Mouse (Mus musculus): ENCODE measurements around the gene Krt4. TPM values are rescaled to one million over a fixed set of nuclear protein-coding genes. Genes with fewer than 3 reads are reported as not detected.

Gene Krt4
- total and polyA plus RNA-seq, 3 experiments: 0.11 TPM; not detected in 2

- Histone ChIP-seq H3K9me3 (replicated peaks) (peaks cover 8% of the 10 kb centered on the region), H3K27me3 (ENCODE audit: insufficient read depth, low read length) (no peaks in the 10 kb centered on the region), H3K4me3 (ENCODE audit: low read depth, low read length) (no peak overlapping the region), H3K4me1 (ENCODE audit: insufficient read depth, low read depth, low read length) (no peaks in the 10 kb centered on the region), H3K36me3 (replicated peaks) (no peaks in the 10 kb centered on the region)
- TF ChIP-seq TAL1 (conservative IDR thresholded peaks at IDR 0.05; ENCODE audit: low read depth, low read length) (no peak), GATA2 (IDR thresholded peaks at IDR 0.05; ENCODE audit: borderline replicate concordance, low read depth, low read length) (no peak), GATA1 (IDR thresholded peaks at IDR 0.05; ENCODE audit: borderline replicate concordance, low read length) (no peak), POLR2AphosphoS5 (IDR thresholded peaks at IDR 0.05; ENCODE audit: insufficient replicate concordance, low read depth, low read length) (no peak), CTCF (IDR thresholded peaks at IDR 0.05; ENCODE audit: low read depth, low read length) (no peak)
- ATAC-seq (ENCODE audit: extremely low read depth, insufficient number of reproducible peaks, low FRiP score, poor library complexity, severe bottlenecking): no peak
- DNase-seq (ENCODE audit: low spot score): no peak
Measured at GRCm38 (mm10) chr15:101874383-101874782, 50.2 kb downstream of the Krt4 start.

GRCm38 (mm10) chr15:101873231-101873630, 51.3 kb downstream of the Krt4 start:
- ATAC-seq (ENCODE audit: extremely low read depth, insufficient number of reproducible peaks, low FRiP score, poor library complexity, severe bottlenecking): no peak

GRCm38 (mm10) chr15:101869431-101869830, 55.1 kb downstream of the Krt4 start, which contains the start of gene Krt77:
TSS of gene Krt77 (minus strand) at chr15:101869705.
- no peaks in the 10 kb centered on the region for H3K36me3 ChIP-seq (replicated peaks)
- no peak for TF ChIP-seq GATA2 (IDR thresholded peaks at IDR 0.05; ENCODE audit: borderline replicate concordance, low read depth, low read length)
- no peak for TF ChIP-seq CTCF (IDR thresholded peaks at IDR 0.05; ENCODE audit: low read depth, low read length)
- no peak for TF ChIP-seq TAL1 (conservative IDR thresholded peaks at IDR 0.05; ENCODE audit: low read depth, low read length)
- no peak for TF ChIP-seq GATA1 (IDR thresholded peaks at IDR 0.05; ENCODE audit: borderline replicate concordance, low read length)
- TF ChIP-seq POLR2AphosphoS5 (IDR thresholded peaks at IDR 0.05; ENCODE audit: insufficient replicate concordance, low read depth, low read length): no peak
- no peaks in the 10 kb centered on the region for H3K4me1 ChIP-seq (ENCODE audit: insufficient read depth, low read depth, low read length)
- no peak for ATAC-seq (ENCODE audit: extremely low read depth, insufficient number of reproducible peaks, low FRiP score, poor library complexity, severe bottlenecking)
- no peak for DNase-seq (ENCODE audit: low spot score)
- H3K27me3 ChIP-seq (ENCODE audit: insufficient read depth, low read length): no peaks in the 10 kb centered on the region
- H3K9me3 ChIP-seq (replicated peaks): peaks cover 15% of the 10 kb centered on the region
- H3K4me3 ChIP-seq (ENCODE audit: low read depth, low read length): no peak within 1 kb of the TSS

More at GRCm38 (mm10) chr15:101873231-101873630, 51.3 kb downstream of the Krt4 start:
- Histone ChIP-seq H3K4me3 (ENCODE audit: low read depth, low read length) (no peak overlapping the region), H3K27me3 (ENCODE audit: insufficient read depth, low read length) (no peaks in the 10 kb centered on the region), H3K36me3 (replicated peaks) (no peaks in the 10 kb centered on the region), H3K4me1 (ENCODE audit: insufficient read depth, low read depth, low read length) (no peaks in the 10 kb centered on the region), H3K9me3 (replicated peaks) (peaks cover 14% of the 10 kb centered on the region)
- DNase-seq (ENCODE audit: low spot score): no peak
- no peak for TF ChIP-seq GATA2 (IDR thresholded peaks at IDR 0.05; ENCODE audit: borderline replicate concordance, low read depth, low read length)
- no peak for TF ChIP-seq GATA1 (IDR thresholded peaks at IDR 0.05; ENCODE audit: borderline replicate concordance, low read length)
- no peak for TF ChIP-seq TAL1 (conservative IDR thresholded peaks at IDR 0.05; ENCODE audit: low read depth, low read length)
- no peak for TF ChIP-seq POLR2AphosphoS5 (IDR thresholded peaks at IDR 0.05; ENCODE audit: insufficient replicate concordance, low read depth, low read length)
- TF ChIP-seq CTCF (IDR thresholded peaks at IDR 0.05; ENCODE audit: low read depth, low read length): no peak

Other genes starting within 250 kb of the Krt4 start
- not detected in 2 replicates for gene Krt6b, start 244.4 kb downstream of the Krt4 start, total RNA-seq (2014; fragmentation: Nextera tagmentation)
- not detected in 2 replicates for gene Krt6b, start 244.4 kb downstream of the Krt4 start, total RNA-seq (2017)
- not detected in 2 replicates for gene Krt6b, start 244.4 kb downstream of the Krt4 start, polyA plus RNA-seq (2012)
- not detected in 2 replicates for gene Krt6a, start 230.4 kb downstream of the Krt4 start, total RNA-seq (2014; fragmentation: Nextera tagmentation)
- not detected in 2 replicates for gene Krt6a, start 230.4 kb downstream of the Krt4 start, total RNA-seq (2017)
- gene Krt6a, start 230.4 kb downstream of the Krt4 start, polyA plus RNA-seq (2012): not detected in 2 replicates
- gene Krt5, start 211.8 kb downstream of the Krt4 start, total RNA-seq (2014; fragmentation: Nextera tagmentation): not detected in 2 replicates
- not detected in 2 replicates for gene Krt5, start 211.8 kb downstream of the Krt4 start, total RNA-seq (2017)
- gene Krt5, start 211.8 kb downstream of the Krt4 start, polyA plus RNA-seq (2012): not detected in 2 replicates
- gene Krt71, start 181.6 kb downstream of the Krt4 start, total RNA-seq (2014; fragmentation: Nextera tagmentation): not detected in 2 replicates
- not detected in 2 replicates for gene Krt71, start 181.6 kb downstream of the Krt4 start, total RNA-seq (2017)
- not detected in 2 replicates for gene Krt71, start 181.6 kb downstream of the Krt4 start, polyA plus RNA-seq (2012)
- gene Krt72, start 138.3 kb downstream of the Krt4 start, total RNA-seq (2014; fragmentation: Nextera tagmentation): not detected in 2 replicates
- gene Krt72, start 138.3 kb downstream of the Krt4 start, total RNA-seq (2017): 0.23 TPM in 1 of 2 replicates, not detected in the other
- not detected in 2 replicates for gene Krt72, start 138.3 kb downstream of the Krt4 start, polyA plus RNA-seq (2012)
- gene Krt73, start 122.4 kb downstream of the Krt4 start, total RNA-seq (2014; fragmentation: Nextera tagmentation): not detected in 2 replicates
- not detected in 2 replicates for gene Krt73, start 122.4 kb downstream of the Krt4 start, total RNA-seq (2017)
- not detected in 2 replicates for gene Krt73, start 122.4 kb downstream of the Krt4 start, polyA plus RNA-seq (2012)
- not detected in 2 replicates for gene Krt2, start 106.6 kb downstream of the Krt4 start, total RNA-seq (2014; fragmentation: Nextera tagmentation)
- gene Krt2, start 106.6 kb downstream of the Krt4 start, total RNA-seq (2017): not detected in 2 replicates
- not detected in 2 replicates for gene Krt2, start 106.6 kb downstream of the Krt4 start, polyA plus RNA-seq (2012)
- gene Krt1, start 73.9 kb downstream of the Krt4 start, total RNA-seq (2014; fragmentation: Nextera tagmentation): not detected in 2 replicates
- gene Krt1, start 73.9 kb downstream of the Krt4 start, total RNA-seq (2017): 0.11 and 0.12 TPM in 2 replicates
- not detected in 2 replicates for gene Krt1, start 73.9 kb downstream of the Krt4 start, polyA plus RNA-seq (2012)
- gene Krt77, start 55.0 kb downstream of the Krt4 start, total RNA-seq (2014; fragmentation: Nextera tagmentation): not detected in 2 replicates
- gene Krt77, start 55.0 kb downstream of the Krt4 start, total RNA-seq (2017): 0.05 TPM in 1 of 2 replicates, not detected in the other
- not detected in 2 replicates for gene Krt77, start 55.0 kb downstream of the Krt4 start, polyA plus RNA-seq (2012)
- gene Krt76, start 31.8 kb downstream of the Krt4 start, total RNA-seq (2014; fragmentation: Nextera tagmentation): not detected in 2 replicates
- gene Krt76, start 31.8 kb downstream of the Krt4 start, total RNA-seq (2017): 0.05 TPM in 1 of 2 replicates, not detected in the other
- gene Krt76, start 31.8 kb downstream of the Krt4 start, polyA plus RNA-seq (2012): not detected in 2 replicates
- not detected in 2 replicates for gene Krt79, start 15.6 kb upstream of the Krt4 start, total RNA-seq (2014; fragmentation: Nextera tagmentation)
- gene Krt79, start 15.6 kb upstream of the Krt4 start, total RNA-seq (2017): 0.12 TPM in 1 of 2 replicates, not detected in the other
- gene Krt79, start 15.6 kb upstream of the Krt4 start, polyA plus RNA-seq (2012): not detected in 2 replicates
- not detected in 2 replicates for gene Krt78, start 29.6 kb upstream of the Krt4 start, total RNA-seq (2014; fragmentation: Nextera tagmentation)
- gene Krt78, start 29.6 kb upstream of the Krt4 start, total RNA-seq (2017): 0.05 TPM in 1 of 2 replicates, not detected in the other
- not detected in 2 replicates for gene Krt78, start 29.6 kb upstream of the Krt4 start, polyA plus RNA-seq (2012)
- not detected in 2 replicates for gene Krt8, start 79.7 kb upstream of the Krt4 start, total RNA-seq (2014; fragmentation: Nextera tagmentation)
- gene Krt8, start 79.7 kb upstream of the Krt4 start, total RNA-seq (2017): not detected in 2 replicates
- gene Krt8, start 79.7 kb upstream of the Krt4 start, polyA plus RNA-seq (2012): not detected in 2 replicates
- gene Krt18, start 103.4 kb upstream of the Krt4 start, total RNA-seq (2014; fragmentation: Nextera tagmentation): not detected in 2 replicates
- gene Krt18, start 103.4 kb upstream of the Krt4 start, total RNA-seq (2017): not detected in 2 replicates
- gene Krt18, start 103.4 kb upstream of the Krt4 start, polyA plus RNA-seq (2012): 0.04 TPM in 1 of 2 replicates, not detected in the other
- gene Eif4b, start 149.0 kb upstream of the Krt4 start, total RNA-seq (2014; fragmentation: Nextera tagmentation): 196 and 223 TPM in 2 replicates
- 409 and 435 TPM in 2 replicates for gene Eif4b, start 149.0 kb upstream of the Krt4 start, total RNA-seq (2017)
- gene Eif4b, start 149.0 kb upstream of the Krt4 start, polyA plus RNA-seq (2012): 353 and 439 TPM in 2 replicates
- 3.8 TPM in 1 of 2 replicates, not detected in the other for gene Tns2, start 175.7 kb upstream of the Krt4 start, total RNA-seq (2014; fragmentation: Nextera tagmentation)
- 0.41 and 2.3 TPM in 2 replicates for gene Tns2, start 175.7 kb upstream of the Krt4 start, total RNA-seq (2017)
- gene Tns2, start 175.7 kb upstream of the Krt4 start, polyA plus RNA-seq (2012): 0.55 and 0.63 TPM in 2 replicates
- 5.3 and 7.1 TPM in 2 replicates for gene Spryd3, start 211.5 kb upstream of the Krt4 start, total RNA-seq (2014; fragmentation: Nextera tagmentation)
- 12.1 and 12.3 TPM in 2 replicates for gene Spryd3, start 211.5 kb upstream of the Krt4 start, total RNA-seq (2017)
- 12.7 and 14.9 TPM in 2 replicates for gene Spryd3, start 211.5 kb upstream of the Krt4 start, polyA plus RNA-seq (2012)
- gene Igfbp6, start 219.6 kb upstream of the Krt4 start, total RNA-seq (2014; fragmentation: Nextera tagmentation): 0.68 TPM in 1 of 2 replicates, not detected in the other
- 1.3 and 1.9 TPM in 2 replicates for gene Igfbp6, start 219.6 kb upstream of the Krt4 start, total RNA-seq (2017)
- gene Igfbp6, start 219.6 kb upstream of the Krt4 start, polyA plus RNA-seq (2012): 0.21 and 0.30 TPM in 2 replicates
- gene Soat2, start 225.8 kb upstream of the Krt4 start, total RNA-seq (2014; fragmentation: Nextera tagmentation): 7.4 and 8.1 TPM in 2 replicates
- 3.1 and 3.3 TPM in 2 replicates for gene Soat2, start 225.8 kb upstream of the Krt4 start, total RNA-seq (2017)
- gene Soat2, start 225.8 kb upstream of the Krt4 start, polyA plus RNA-seq (2012): 0.64 and 1.1 TPM in 2 replicates